Mouse (Mus musculus): ENCODE data around the gene Med27.

Gene Med27

DNA sequence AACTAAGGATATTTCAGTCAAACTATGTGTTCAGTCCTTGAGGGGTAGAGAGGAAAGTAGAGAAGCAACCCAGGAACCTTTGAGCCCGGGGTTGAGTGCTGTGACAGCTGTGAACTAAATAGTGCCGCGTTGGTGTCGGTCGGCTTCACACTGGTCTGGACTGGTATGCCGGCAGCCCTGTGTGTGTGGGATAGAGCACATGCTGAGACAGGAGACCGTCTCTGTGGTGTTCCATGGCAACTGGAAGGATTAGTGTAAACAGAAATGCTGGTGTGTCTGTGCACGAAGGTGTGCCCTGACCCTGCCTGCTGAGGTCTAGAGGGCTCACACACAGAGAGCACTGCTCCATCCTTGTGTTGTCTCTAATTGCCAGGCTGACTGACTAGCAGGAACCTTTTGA, 135.2 kb downstream of the Med27 start:
- no peak for DNase-seq

GRCm38 (mm10) chr2:29482979-29483718, 136.5 kb downstream of the Med27 start:
- DNase-seq = peak; percentile 54

DNA sequence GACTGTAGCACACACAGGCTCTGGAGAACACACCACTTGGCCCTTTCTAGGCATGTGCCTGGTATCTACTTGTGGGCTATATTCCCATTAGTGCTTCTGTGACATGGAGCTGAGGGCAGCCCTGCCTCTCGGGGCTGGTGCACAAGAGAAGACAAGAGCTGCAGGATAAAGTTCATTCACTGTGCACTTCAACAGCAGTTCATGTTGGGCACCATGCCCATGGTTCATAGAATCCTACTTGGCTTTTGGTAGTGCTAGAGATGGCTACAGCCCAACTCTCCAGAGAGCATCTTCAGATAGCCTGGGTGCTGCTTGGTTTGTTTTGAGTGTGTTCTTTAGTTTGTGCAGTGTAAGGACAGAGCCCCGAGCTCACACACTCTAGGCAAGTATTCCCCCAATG, 138.9 kb downstream of the Med27 start:
- DNase-seq = peak; percentile 78

DNA sequence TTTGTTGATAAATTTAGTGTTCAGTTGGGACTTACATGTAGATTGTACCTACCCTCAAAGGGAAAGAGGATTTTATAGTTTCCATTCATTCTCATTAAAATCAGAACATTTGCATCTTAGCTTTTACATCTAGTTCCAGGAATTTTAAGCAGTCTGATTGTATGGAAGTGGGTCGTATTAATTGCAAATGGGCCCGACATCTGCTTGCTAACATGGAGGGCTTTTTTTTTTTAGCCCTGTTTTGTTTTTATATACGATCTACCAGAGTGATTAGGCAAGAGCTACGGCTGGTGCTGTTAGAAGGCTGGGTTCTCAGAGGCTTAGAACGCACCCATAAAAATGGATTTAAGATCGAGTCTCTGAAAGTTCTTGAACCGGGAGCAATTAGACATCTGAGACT, 139.9 kb downstream of the Med27 start:
- DNase-seq = no peak

GRCm38 (mm10) chr2:29487652-29488051, 141.0 kb downstream of the Med27 start:
- DNase-seq = peak; percentile 70

- no peak for DNase-seq
Measured at GRCm38 (mm10) chr2:29488379-29489236, 142.0 kb downstream of the Med27 start.

GRCm38 (mm10) chr2:29491656-29492055, 145.0 kb downstream of the Med27 start:
- peak; percentile 46 for DNase-seq

DNA sequence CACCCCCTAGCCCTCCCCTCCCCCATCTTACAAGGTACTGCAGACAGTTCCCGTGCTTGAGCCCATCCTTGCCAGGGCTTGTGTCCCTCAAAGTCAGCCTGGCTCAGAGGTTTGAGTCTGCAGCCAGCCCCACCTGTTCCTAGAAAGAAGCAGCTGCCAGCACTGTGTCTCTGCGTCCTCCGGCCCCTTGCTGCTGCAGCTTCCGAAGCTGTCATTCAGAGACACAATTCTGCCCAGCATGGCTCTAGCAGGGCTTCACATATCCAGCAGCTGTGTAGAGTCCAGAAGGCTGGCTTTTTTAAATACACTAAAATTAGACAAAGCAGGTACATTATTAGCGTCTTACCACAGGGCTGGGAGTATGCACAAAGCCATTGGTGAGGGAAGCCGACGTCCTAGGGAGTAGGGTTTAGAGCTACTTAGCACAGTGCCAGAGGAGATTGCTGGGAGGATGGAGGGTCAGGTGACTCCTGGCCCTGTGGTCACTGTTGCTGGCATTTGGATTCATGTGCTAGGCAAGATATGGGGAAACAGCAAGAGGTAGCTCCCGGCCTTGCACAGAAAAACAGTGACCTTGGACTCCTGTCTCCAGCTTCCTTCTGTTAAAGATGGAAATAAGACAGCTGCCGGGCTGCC, 146.9 kb downstream of the Med27 start:
- peak; percentile 49 for DNase-seq

DNA sequence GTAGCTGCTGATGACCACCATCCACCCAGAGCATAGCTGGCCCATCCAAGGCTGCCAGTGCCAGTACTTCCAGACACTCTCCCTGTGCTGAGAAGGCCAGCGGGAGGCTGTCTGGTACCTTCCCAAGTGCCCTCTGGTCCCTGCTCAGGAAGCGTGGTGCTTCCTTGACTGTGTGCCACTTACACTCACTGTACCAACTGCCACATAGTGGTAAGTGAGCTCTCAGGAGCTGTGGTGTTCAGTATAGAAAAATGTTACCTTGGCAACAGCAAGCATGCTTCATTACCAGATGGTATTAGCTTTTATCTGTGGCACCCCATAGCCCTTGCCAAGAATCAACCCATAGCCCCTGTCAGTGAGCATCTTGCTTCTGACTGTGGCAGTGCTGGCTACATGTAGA, 148.7 kb downstream of the Med27 start:
- peak; percentile 43 for DNase-seq

DNA sequence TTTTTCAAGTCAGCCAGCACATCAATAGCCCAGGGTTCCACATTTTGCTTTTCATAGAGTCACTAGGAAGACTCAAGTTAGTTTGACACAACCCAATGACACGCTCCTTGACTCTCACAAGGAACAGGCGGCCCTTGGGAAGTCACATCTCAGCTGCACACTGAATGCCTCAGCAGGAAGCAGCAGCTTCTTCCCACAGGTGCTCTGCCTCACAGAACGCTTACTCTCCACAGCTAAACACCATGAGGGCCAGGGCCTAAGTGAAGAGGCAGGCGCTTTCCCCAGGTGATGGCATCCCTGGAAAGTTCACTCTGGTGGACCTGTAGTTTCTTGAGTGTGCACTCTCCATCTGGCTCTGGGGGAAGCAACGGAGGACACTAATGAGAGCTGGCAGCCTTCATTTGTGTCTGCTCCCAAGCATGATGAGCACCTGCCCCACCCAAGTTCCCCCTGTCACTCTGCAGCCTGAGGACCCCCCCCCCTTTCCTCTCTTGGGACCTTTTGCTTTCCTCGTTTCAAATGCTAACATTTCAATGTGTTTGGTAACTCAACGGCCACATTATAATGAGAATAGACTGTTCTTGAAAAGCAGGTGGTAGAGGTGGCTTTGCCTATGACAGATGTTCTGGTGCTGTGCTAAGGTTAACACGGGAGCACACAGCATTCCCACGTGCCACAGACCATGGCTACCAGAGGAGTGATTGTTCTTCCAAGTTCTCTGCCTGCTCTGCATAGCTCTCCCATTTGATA, 154.2 kb downstream of the Med27 start:
- DNase-seq = no peak

DNA sequence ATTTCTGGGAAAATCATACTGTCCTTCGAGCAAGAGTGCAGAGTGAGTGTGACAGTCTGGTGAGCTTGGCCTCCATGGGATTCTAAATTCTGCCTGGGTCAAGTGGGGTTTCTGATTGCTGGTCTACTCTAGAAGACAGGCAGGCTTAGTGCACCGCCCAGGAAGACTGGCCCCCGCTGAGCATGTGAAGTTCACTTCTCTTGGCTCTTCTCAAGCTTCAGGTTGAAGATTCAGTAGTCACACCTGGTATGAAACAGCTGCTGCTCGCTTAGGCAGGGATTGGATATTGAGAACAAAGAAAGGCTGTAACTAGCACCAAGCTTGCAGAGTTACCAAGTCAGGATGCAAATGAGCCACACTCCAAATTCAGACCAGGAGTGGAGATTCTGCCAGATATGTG, 154.8 kb downstream of the Med27 start:
- no peak for DNase-seq

DNA sequence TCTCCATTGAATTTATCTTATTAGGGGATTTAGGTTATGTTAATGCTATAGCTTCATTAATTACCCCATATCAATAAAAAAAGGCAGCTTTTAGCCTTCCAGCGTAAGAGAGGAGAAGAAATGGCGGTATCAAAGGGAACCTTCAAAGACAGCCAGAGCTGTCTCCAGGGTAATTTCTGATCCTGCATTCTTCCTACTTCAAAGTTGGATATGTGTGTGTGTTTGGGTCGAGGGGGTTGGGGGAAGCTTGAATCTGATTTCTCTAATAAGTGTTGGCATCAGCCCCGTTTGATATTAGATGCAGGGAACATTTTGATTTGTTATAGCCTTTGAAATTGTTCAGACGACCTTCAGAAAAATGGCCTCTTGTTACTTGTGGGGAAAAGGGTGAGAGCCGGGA, 158.2 kb downstream of the Med27 start:
- no peak for DNase-seq

GRCm38 (mm10) chr2:29506411-29506810, 159.8 kb downstream of the Med27 start:
- DNase-seq = no peak

DNA sequence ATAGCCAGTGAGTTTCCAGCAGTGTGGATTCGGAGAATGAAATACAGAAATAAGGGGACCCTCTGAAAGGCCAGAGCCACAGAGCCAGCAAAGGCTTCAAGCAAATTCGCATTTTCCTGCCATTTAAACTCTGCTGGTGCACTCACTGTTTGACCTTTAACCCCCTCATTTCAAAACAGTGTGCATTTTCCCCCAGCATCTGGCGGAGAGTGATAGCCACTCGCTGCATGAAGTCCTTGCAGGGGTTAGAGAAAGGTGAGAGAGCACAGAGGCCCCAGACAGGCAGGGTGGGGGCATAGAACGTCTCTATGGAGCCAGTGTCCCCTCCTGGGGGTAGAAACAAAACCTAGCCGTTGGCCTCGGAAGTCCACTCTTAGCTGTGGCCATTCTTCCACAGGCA, 166.5 kb downstream of the Med27 start:
- DNase-seq = no peak

DNA sequence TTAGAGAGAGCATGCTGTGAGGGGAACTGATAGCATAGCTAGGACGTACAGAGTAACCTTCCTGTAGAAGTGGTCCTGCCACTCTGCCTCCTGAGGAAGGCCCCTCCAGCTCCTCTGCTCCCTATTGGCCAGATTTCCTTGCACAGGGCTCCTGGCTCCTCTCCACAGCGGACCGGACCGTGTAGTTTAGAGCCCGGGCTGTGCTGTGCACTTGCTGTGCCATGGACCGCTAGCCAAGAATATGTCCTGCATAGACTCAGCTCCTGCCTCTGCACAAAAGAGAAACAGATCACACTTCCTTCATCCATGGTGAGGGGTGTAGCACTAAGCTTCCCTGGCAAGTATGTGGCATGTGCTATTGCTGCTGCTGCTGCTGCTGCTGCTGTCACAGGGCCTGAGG, 168.2 kb downstream of the Med27 start:
- DNase-seq = no peak

DNA sequence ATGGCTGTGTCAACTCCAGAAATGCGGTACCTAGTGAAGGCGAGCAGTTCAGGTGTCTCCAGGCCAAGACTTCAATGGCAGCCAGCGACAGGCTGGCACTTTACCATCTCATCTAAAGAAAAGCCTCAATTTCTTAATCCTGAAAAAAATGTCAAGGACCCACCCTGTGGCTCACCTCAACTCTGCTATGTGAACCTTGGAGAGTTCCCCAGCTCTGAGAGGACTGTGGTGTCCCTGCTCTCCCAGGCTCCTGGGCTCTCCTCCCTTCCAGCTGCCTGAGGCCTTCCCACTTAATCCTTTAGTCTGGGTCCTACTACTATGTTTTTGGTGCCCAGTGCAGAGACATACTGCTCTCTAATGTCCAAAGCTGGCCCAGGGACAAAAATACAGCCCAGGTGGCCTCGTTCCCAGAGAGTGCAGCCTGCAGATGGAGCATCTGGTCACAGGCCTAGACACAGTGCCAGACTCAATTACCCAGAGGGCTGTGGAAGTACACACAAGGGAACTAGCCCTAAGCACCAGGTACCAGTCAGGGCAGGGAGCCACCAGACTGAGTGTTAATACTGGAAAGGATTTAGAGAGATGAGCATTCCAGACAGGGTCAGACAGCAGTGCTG, 169.3 kb downstream of the Med27 start:
- DNase-seq = no peak

DNA sequence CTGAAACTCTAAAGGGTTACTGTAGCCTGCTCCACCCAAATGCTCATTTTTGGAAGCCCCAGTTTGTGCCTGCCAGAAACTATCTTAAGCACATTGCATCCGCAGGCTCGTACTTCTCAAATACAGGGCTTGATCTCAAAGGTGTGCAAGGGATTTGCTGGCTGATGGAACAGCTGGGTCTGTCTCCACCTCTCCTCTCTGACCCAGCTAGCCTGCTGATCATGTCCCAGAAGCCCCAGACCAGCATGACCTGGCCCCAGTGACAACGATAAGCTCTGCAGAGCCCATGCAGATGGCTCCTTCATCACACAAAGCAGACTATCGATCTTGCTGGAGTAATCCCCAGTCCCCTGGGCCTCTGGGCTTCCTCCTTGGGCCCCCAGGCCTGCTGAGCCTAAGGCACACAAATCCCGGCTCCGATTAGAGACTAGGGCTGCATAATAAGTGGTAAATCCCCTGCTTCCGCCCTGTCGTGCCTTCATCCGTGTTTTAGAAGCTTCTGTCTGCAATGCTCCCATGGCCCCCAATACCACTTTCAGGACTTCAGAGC, 170.1 kb downstream of the Med27 start:
- no peak for DNase-seq

DNA sequence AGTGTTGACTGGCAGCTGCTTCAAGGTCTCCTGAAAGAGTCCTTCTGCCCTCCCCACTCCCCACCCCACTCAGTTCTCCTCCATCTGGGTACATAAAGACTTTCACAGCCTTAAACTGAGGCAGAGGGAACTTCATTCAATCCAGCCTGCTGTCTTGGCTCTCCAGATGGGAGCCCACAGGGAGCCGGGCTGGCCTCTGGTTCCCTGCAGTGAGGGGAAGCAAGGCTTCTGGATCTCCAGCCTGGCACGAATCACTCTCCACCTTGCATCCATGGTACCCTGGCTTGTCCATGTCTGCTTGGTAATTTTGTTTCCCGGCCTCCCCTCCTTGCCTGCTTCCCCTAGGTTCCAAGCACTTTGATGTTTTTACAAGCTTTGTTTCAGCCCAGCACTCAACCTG, 172.8 kb downstream of the Med27 start:
- DNase-seq = no peak

- no peak for DNase-seq
Measured at GRCm38 (mm10) chr2:29520206-29520605, 173.6 kb downstream of the Med27 start.

GRCm38 (mm10) chr2:29521486-29521885, 174.9 kb downstream of the Med27 start:
- DNase-seq = peak; percentile 28

DNA sequence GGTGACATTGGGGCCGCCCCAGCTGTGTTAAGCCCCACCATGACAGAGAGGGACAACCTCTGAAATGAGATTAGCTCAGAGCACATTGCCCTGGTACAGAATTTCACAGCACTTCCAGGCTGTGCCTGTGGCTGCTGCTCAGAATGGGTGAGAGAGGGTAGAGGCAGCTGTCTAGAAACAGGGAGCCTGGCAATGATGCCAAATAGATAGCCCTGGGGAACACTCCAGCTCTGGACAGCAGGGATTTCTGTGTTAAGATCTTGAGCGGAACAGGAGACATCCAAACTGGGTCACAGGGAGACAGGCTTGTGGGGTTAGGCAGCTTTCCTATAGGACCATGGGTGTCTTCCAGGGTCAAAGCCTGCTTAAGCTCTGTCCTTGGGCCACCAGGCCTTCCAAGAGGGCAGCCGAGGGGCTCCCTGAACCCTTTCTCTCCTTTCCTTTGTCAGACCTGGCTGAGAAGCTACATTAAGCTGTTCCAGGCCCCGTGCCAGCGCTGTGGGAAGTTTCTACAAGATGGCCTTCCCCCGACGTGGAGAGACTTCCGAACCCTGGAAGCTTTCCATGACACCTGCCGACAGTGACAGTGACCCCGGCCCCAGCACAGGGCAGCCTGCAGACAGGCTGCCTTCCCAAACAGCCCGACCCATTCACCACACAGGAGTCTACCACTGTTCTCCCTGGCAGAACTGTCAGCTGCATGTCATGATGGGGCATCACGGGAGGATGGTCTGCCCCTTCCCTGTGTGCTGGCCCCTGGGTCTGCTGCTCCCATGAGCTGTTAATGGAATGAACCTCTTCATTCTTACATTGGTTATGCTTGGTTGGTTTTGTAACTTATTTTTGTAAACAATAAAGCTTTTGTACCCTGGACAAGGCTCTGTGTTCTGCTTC, 177.5 kb downstream of the Med27 start:
- peak; percentile 58 for DNase-seq
